In genomic region chr9:72534985-72535384, GRCm38 (mm10) we compare ENCODE assay signal across 14 mouse cellular contexts. TPM values are rescaled to one million over a fixed set of nuclear protein-coding genes. Genes with fewer than 3 reads are reported as not detected.
DNase-seq lines count a peak whose midpoint lies in the region; ATAC-seq lines count a peak whose summit lies in the region.
"Had no signal": no experiment of that assay in that cellular context is flagged by ENCODE, and none has a peak within 500 bp of the region (broad histone marks: within the 10 kb centered on the region; RNA-seq: fewer than 3 reads in every experiment).

No protein-coding gene starts in this region.

- H3K4me3 ChIP-seq in heart, embryonic 14.5 days (ENCODE audit: control insufficient read depth in 1 of 2, insufficient read depth in 1 of 2, low read depth in 1 of 2, low read length in 2 of 2) = no peak overlapping the region
- no peak overlapping the region for H3K4me3 ChIP-seq in forebrain, embryonic 12.5 days (replicated peaks)
- H3K4me3 ChIP-seq in midbrain, embryonic 13.5 days (replicated peaks) = peak overlapping the region; percentile 35

- DNase-seq in heart, adult 8-10 months (ENCODE audit: low spot score) = no peak
- DNase-seq in A20 (ENCODE audit: low read depth, low spot score) = peak; percentile 58
- no peak for DNase-seq in kidney, adult 11 months
- DNase-seq in adrenal gland, adult 2 months = no peak
- DNase-seq in embryo, embryonic 11 days = no peak
- DNase-seq: cerebellum, adult 18-20 months; gastrocnemius, postnatal 10 days; heart, postnatal 4 days; kidney, postnatal 36 days; lung, adult 2 months; thymus, adult 2 months had no signal

- H3K4me2 ChIP-seq in heart, embryonic 14.5 days (ENCODE audit: low read length) = peak overlapping the region; percentile 80
- peak overlapping the region; percentile 34 for H3K4me2 ChIP-seq in forebrain, embryonic 12.5 days
- H3K4me2 ChIP-seq in midbrain, embryonic 13.5 days (replicated peaks) = peak overlapping the region; percentile 59

- ATAC-seq in heart, embryonic 14.5 days (ENCODE audit: insufficient number of reproducible peaks, insufficient read depth, low FRiP score, low read depth) = no peak
- no peak for ATAC-seq in forebrain, embryonic 12.5 days (ENCODE audit: low FRiP score)
- ATAC-seq in midbrain, embryonic 13.5 days = no peak

- no peak overlapping the region for H3K27ac ChIP-seq in heart, embryonic 14.5 days (replicated peaks in 1 of 2; ENCODE audit: control insufficient read depth in 1 of 2, insufficient read depth in 1 of 2, low read depth in 2 of 2, low read length in 2 of 2)
- H3K27ac ChIP-seq in forebrain, embryonic 12.5 days = no peak overlapping the region
- no peak overlapping the region for H3K27ac ChIP-seq in midbrain, embryonic 13.5 days

- no peaks in the 10 kb centered on the region for H3K9me3 ChIP-seq in heart, embryonic 14.5 days (ENCODE audit: control insufficient read depth, low read length)
- no peaks in the 10 kb centered on the region for H3K9me3 ChIP-seq in forebrain, embryonic 12.5 days
- H3K9me3 ChIP-seq in midbrain, embryonic 13.5 days = no peaks in the 10 kb centered on the region

- H3K4me1 ChIP-seq in heart, embryonic 14.5 days (ENCODE audit: control insufficient read depth in 2 of 2, insufficient read depth in 2 of 2, low read length in 2 of 2) = peaks cover 6 to 17% of the 10 kb centered on the region in 2 experiments; a peak in 3 of 4 replicates
- peaks cover 17% of the 10 kb centered on the region for H3K4me1 ChIP-seq in forebrain, embryonic 12.5 days
- peaks cover 21% of the 10 kb centered on the region for H3K4me1 ChIP-seq in midbrain, embryonic 13.5 days (replicated peaks)

- 87% methylated on average over 2 of the region's 2 CpGs for WGBS in heart, embryonic 14.5 days
- WGBS in forebrain, embryonic 12.5 days = 90% methylated on average over 2 of the region's 2 CpGs
- WGBS in midbrain, embryonic 13.5 days = 93% methylated on average over 2 of the region's 2 CpGs

- no peaks in the 10 kb centered on the region for H3K36me3 ChIP-seq in heart, embryonic 14.5 days (ENCODE audit: control insufficient read depth, insufficient read depth, low read length)
- H3K36me3 ChIP-seq in forebrain, embryonic 12.5 days (replicated peaks) = no peaks in the 10 kb centered on the region; the same call in 1 of the 2 replicates
- no peaks in the 10 kb centered on the region for H3K36me3 ChIP-seq in midbrain, embryonic 13.5 days

- H3K9ac ChIP-seq in heart, embryonic 14.5 days (ENCODE audit: low read length) = no peak overlapping the region
- H3K9ac ChIP-seq in forebrain, embryonic 12.5 days = no peak overlapping the region
- H3K9ac ChIP-seq in midbrain, embryonic 13.5 days (replicated peaks) = no peak overlapping the region

- H3K27me3 ChIP-seq in heart, embryonic 14.5 days (ENCODE audit: control insufficient read depth, insufficient read depth, low read length) = no peaks in the 10 kb centered on the region
- H3K27me3 ChIP-seq in forebrain, embryonic 12.5 days = no peaks in the 10 kb centered on the region
- no peaks in the 10 kb centered on the region for H3K27me3 ChIP-seq in midbrain, embryonic 13.5 days

RNA-seq across cellular contexts. Expression of gene Rfx7, which starts 2.9 kb away (rescaled TPM):
- 10.7 TPM in 2 replicates for polyA plus RNA-seq in heart, embryonic 14.5 days (2014; fragmentation: Nextera tagmentation; extraction: Ambion mirVana)
- 1 to 10 TPM; 7.4 to 8.9 (median 8.7) TPM for total RNA-seq in heart, adult 8-10 months (2022)
- 24.4 and 24.5 TPM in 2 replicates for polyA plus RNA-seq in forebrain, embryonic 12.5 days (2016; fragmentation: Nextera tagmentation; extraction: Ambion mirVana)
- 17.8 and 19.8 TPM in 2 replicates for polyA plus RNA-seq in midbrain, embryonic 13.5 days (2015; fragmentation: Nextera tagmentation; extraction: Ambion mirVana)
- 10 to 100 TPM; 18.9 to 20.4 TPM for total RNA-seq in adrenal gland, adult 2 months (2021)
- polyA plus RNA-seq in adrenal gland, adult 2 months (2012; rRNA removed) = 2.5 and 2.9 TPM in 2 replicates

RNA-seq across cellular contexts. Expression of gene Tex9, which starts 43.0 kb away (rescaled TPM):
- polyA plus RNA-seq in heart, embryonic 14.5 days (2014; fragmentation: Nextera tagmentation; extraction: Ambion mirVana) = 15.3 and 22.8 TPM in 2 replicates
- total RNA-seq in heart, adult 8-10 months (2022) = 1 to 10 TPM; 2.0 to 2.6 (median 2.4) TPM
- 77.6 and 80.9 TPM in 2 replicates for polyA plus RNA-seq in forebrain, embryonic 12.5 days (2016; fragmentation: Nextera tagmentation; extraction: Ambion mirVana)
- polyA plus RNA-seq in midbrain, embryonic 13.5 days (2015; fragmentation: Nextera tagmentation; extraction: Ambion mirVana) = 50.7 and 53.0 TPM in 2 replicates
- 1 to 10 TPM; 2.9 to 7.6 TPM for total RNA-seq in adrenal gland, adult 2 months (2021)
- 1.1 and 1.4 TPM in 2 replicates for polyA plus RNA-seq in adrenal gland, adult 2 months (2012; rRNA removed)
